Mouse (Mus musculus) gastrocnemius, postnatal 10 days (tissue): ENCODE measurements around the gene Cnp. TPM values are rescaled to one million over a fixed set of nuclear protein-coding genes. Genes with fewer than 3 reads are reported as not detected.
"Not testable (repeated sequence)": the region's sequence is repeated elsewhere in the genome, so short reads cannot be mapped to it uniquely, and the experiment has no call there.

Source experiments
- DNase-seq: peaks from one replicate; pipeline ENCODE4 v3.0.0; 2021; ENCODE audit warnings: mixed read lengths
- long read RNA-seq, 2 experiments: library from polyadenylated mRNA; stranded (forward); transcript quantifications; one replicate each; pipeline ENCODE4 v2.0.0; 2021
- total RNA-seq, 2 experiments: library from RNA; stranded (reverse); gene quantifications; 2 replicates each; pipeline ENCODE4 v1.2.3; 2021

Cnp gene
- total RNA-seq: 10 to 100 TPM; 26.0 to 33.6 TPM
- long read RNA-seq, experiment 1, transcript Cnp-204 (3 exons, 2,904 nt): minor isoform, 40 of 97 reads
- long read RNA-seq, experiment 1, transcript Cnp-201 (4 exons, 2,357 nt): major isoform, 51 of 97 reads
- long read RNA-seq, experiment 1, partial matches to known transcripts: 0 of 97 reads
- long read RNA-seq, experiment 1, other reads (novel, unspliced or antisense): 6 of 97 reads
- long read RNA-seq, experiment 2, transcript Cnp-204 (3 exons, 2,904 nt): minor isoform, 43 of 114 reads
- long read RNA-seq, experiment 2, transcript Cnp-201 (4 exons, 2,357 nt): major isoform, 65 of 114 reads
- long read RNA-seq, experiment 2, partial matches to known transcripts: 4 of 114 reads
- long read RNA-seq, experiment 2, other reads (novel, unspliced or antisense): 2 of 114 reads

DNA sequence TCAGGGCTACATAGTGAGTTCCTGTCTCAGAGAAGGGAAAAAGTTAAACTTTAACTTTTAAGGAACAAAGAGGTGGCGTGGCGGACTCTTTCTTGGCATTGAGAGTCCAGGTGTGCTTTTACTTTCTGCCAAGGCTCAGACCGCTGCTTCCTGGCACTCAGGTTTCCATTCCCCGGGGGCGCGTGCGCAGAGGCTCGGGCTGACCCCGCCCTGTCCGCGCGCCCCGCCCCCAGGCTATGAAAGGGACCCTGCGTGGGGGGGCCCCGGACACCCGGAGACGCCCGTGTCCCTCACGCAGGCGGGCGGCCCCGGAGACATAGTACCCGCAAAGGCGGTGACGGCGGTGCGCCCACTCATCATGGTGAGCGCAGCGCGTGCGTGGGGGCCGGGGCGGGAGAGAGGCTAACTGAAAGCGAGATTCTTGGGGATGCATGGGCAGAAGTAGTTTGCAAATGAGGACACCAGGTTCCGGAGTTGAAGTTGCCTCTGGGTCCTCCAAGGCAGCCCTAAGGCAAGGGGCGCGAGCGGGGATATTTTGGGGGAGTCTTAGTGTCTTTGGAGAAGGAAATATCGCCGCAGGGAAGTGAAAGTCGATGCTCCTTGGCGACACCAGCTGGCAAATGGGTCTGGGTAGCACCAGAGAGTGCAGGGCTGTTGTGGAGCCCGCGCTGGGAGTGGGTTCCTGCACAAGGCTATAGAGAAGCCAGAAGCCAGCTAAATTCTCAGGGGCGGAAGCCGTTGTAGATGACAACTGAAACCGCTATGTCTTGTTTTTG is at the start of gene Cnp:
TSS of gene Cnp (plus strand) at position 197 of the 776 bp plus-strand sequence.
- DNase-seq: peak; percentile 80

DNA sequence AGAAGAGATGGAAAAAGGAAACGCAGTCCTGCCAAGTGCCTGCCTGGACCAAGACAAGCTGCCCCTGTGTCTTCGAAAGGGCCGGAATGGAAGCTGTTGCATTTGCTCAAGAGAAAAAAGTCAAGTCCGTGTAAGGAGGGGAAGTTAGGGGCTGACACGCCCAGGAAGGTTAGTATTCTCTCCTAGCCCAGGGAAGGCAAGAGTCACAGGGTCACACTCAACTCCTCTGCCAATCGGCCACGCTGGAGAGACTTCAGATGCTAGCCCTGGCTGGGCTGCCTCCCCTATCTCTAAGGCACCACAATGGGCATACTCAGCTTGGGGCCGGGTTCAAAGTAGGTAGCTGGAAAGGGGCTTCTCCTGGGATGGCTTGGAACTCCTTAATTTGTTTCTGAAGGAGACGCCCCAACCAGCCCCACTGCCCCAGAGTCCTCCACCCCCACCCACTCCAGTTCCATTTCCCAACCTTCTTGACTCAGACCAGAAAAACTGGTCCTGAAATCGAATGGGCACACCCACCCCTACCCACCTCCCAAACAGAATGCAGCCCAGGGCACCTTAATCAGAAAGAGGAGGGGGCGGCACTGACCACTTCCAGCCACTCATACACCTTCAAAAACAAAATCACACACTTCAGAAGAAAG is 49.6 kb upstream of the Cnp start:
- DNase-seq: no peak

- DNase-seq: no peak
Observed at GRCm38 (mm10) chr11:100526052-100526816, 48.5 kb upstream of the Cnp start.

DNA sequence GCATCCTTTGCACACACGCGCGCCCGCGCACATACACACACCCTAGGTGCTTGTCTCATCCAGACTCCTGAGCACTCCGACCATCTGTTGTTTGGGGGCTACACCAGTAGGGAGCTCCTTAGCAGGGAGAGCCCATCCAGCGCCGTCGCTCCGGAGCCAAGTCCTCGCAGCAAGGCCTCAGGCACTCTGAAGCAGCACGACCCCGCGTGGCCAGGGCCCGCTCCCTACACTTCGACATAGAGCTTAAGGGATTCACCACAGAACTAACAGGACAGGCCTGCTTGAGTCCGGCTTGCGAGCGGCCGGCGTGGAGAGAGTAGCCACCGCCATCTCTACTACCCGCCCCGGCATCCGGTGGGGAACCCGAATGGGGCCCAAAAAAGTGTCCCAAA is 47.6 kb upstream of the Cnp start:
- peak; percentile 54 for DNase-seq

DNA sequence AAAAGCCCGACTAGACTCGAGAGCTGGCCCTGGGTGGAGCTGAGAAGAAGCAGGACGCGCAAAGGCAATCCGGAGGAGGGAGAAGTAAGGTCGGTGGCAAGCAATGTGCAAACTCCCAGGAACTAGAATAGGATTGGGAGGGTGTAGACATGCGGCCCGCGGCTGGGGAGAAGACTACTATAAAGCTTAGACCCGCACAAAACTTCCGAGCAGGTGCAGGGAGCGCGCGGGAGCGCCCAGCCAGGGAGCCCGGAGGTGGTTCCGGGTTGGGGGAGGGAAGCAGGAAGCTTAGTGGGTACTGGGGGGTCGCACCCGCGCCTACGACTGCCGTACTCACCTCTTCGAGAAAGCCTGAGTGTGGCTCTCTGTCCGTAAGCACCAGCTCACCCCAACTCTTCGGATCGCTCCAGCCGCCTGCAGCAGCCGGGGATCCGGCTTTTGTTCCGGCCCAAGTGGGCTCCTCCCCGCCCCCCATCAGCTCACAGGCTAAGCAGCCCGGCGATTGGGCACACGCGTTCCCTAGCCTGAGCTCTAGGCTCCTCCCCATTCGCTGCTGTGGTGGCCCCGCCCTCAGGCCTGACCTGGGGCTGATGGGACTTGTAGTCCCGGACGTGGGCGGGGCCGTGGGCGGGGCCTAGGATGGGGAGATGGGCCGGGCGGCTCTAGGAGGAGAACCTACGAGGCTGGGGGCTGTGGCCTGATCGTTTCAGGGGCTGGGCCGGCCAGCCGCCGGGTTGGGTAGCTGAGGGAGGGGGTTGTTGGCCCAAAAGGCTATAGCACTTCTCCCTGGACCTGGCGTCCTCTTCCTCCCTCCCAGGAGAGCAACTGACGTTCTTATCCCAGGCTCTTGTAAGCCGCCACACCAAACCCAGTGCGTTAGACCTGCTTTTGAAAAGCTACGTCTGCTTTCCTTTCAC is 47.0 kb upstream of the Cnp start, which contains the start of gene Acly:
TSS of gene Acly (minus strand) at position 543 of the 917 bp plus-strand sequence.
- DNase-seq: peak; percentile 99

DNA sequence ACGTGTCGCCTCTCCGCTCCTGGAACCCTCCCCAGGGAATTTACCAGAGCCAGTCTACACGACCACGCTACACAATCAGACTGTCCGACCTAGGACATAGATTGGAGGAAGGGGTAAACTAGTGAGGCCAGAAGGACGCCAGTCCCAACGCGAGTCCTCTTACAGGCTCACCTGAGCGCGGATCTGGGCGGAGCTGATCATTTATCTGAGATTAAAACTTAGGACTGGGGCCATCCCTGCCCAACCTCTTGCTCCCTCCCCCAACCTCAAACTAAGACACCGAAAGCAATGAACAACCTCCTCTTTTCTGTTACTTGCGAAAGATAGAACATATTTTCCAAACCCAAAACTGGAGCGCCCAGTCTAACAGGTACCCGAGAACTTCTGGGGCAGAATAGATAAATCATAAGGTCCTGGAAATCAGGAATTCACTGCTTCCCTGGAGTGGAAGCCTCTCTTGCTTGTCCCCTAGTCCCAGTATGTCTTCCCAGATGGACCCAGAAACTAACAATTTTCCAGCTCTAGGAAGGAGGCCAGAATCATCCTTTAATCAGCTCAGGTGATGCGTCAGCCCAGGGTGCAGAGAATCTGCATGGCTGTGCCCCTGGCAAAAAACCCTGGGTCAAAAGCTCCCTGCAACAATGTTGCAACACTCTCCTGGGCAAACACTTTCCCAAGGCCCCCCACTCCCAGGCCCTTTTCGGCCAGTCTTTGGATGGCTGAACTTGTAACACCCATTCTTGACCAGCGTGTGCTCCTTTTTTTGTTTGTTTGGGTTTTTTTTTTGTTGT is 46.1 kb upstream of the Cnp start:
- no peak for DNase-seq

GRCm38 (mm10) chr11:100533871-100534270 is 40.8 kb upstream of the Cnp start:
- DNase-seq: no peak

DNA sequence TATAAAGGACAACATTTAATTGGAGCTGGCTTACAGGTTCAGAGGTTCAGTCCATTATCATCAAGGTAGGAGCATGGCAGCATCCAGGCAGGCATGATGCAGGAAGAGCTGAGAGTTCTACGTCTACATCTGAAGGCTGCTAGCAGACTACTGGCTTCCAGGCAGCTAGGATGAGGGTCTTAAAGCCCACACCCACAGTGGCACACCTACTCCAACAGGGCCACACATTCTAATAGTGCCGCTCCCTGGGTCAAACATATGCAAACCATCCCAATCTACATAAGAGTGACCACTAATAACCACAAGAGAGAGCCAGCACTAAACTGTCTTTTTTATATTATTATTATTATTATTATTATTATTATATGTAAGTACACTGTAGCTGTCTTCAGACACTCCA is 40.3 kb upstream of the Cnp start:
- DNase-seq: not testable (repeated sequence)

DNA sequence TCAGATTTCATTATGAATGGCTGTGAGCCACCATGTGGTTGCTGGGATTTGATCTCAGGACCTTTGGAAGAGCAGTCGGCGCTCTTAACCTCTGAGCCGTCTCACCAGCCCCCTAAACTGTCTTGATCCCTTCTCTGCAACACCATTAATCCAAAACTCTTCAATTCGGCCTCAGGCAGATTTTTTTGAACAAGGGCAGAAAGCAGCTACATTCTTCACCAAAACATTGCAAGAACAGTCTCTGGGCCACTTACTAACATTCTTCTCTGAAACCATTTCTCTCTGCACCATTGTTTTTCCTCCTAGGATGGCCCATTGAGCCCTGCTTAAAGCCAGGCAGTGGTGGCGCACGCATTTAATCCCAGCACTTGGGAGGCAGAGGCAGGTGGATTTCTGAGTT is 39.9 kb upstream of the Cnp start:
- not testable (repeated sequence) for DNase-seq

- DNase-seq: no peak
Observed at GRCm38 (mm10) chr11:100535996-100536395, 38.7 kb upstream of the Cnp start.

DNA sequence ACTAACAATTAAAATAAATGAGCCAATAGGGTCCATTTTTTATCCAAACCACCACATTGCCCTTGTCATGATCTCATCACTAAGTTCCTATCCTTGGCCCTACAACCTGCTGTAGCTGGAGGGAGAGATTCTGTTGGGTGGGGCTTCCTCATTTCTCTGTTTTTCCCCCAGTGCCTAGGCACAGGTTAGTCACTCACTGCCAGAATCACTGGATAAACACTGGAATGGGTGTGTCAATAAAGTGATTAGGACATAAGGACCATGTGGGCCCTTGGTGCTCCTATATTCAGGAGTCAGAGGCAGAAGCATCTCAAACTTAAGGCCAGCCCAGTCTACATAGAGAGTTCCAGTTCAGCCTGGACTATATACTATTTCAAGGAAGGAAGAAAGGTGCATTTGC is 38.2 kb upstream of the Cnp start:
- no peak for DNase-seq

DNA sequence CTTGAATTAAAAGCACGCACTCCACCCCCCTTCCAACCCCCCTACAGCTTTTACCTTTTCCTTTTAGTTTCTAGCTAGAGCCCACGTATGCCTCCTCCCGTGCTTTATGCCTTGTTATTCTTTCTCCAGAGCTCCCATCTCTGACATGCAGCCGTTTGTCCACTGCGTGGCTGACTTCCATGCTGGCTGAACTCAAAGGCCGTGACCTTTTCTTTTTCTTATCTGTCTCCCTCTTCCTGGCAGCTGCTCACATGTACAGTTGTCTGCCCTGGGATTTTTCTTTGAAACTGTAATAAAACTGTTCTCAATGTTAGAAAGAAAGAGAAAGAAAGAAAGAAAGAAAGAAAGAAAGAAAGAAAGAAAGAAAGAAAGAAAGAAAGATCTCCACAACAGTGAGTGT is 33.7 kb upstream of the Cnp start:
- no peak for DNase-seq

- DNase-seq: no peak
Observed at GRCm38 (mm10) chr11:100541577-100541976, 33.1 kb upstream of the Cnp start.

GRCm38 (mm10) chr11:100544832-100545745 is 29.6 kb upstream of the Cnp start, which contains the start of gene Ttc25:
Gene Ttc25, plus strand, starts transcription at chr11:100545607.
- DNase-seq: peak; percentile 82

GRCm38 (mm10) chr11:100545746-100546085 is 29.0 kb upstream of the Cnp start:
- no peak for DNase-seq

- no peak for DNase-seq
Observed at GRCm38 (mm10) chr11:100546955-100547354, 27.7 kb upstream of the Cnp start.

DNA sequence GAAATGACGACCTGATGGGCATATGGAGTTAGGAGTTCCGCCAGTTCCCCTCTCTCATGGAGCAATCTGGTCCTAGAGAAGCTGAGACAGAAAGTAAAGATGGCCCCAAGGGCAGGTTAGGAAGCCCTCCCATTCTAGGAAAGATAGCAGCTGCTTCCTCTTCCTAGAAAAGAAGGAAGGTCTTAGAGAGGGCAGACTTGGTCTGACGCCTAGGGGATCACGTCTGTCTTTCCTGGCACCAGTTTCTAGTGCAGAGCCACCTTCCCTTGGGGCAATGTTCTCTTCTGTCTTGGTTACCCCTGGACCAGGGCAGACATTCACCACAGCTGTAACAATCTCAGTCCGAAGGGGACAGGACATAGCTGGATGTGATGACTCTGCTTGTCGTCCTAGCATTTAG is 26.6 kb upstream of the Cnp start:
- DNase-seq: no peak

DNA sequence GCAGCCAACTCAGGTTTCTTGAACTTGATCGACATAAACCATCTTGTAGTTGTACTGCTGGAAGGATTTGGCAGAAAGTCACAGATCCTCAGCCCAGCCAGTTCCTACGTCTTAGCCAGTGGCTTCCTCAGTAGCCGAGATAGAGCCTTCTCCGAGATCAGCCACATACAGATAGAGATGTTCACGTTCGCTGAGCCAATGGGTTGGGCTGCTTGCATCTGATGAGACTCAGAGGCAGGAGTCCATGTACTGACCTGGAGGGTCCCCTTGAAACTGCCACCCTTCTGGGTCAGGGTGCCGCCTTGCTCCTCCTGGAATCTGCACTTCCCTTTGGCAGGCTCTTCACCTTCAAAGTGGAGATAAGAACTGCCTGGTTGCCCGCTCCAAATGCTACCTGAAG is 25.2 kb upstream of the Cnp start:
- DNase-seq: no peak

DNA sequence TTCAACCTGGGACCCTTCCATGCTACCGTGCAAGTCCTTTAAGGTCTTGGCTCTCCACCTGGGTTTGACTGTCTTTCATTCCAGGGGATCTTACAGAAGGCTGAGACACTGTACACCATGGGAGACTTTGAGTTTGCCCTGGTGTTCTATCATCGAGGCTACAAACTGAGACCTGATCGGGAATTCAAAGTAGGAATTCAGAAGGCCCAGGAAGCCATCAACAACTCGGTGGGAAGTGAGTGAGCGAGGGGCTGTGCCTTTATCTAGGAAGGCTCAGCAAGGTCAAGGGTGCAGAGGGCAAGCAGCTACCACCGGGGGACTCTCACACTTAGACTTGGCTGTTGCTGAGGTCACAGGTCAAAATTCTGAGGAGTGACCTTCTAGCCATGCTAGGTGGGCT is 24.6 kb upstream of the Cnp start:
- DNase-seq: no peak
